Mouse (Mus musculus) neural tube, embryonic 14.5 days (tissue): Measurements from ENCODE around the gene Cdk5rap2. TPM values are rescaled to one million over a fixed set of nuclear protein-coding genes. Genes with fewer than 3 reads are reported as not detected.
A peak's percentile ranks its signal among the peaks of the same experiment; 100 is the strongest.

Experiments used
- ATAC-seq: fragments of 200-750 bp; cut with Nextera tagmentation; 2 replicates; pipeline ENCODE4 v1.8.0; 2017; ENCODE audit warnings: low read depth, mild to moderate bottlenecking, moderate TSS enrichment, moderate library complexity
- H3K27ac ChIP-seq: fragments of 300-500 bp; sonication (generic); 2 replicates; pipeline ENCODE4 v1.5.1; 2014; ENCODE audit warnings: low read depth, mild to moderate bottlenecking, control low read depth, low read length, moderate library complexity, mixed read lengths
- H3K27me3 ChIP-seq: fragments of 300-500 bp; sonication (generic); 2 replicates; pipeline ENCODE4 v1.6.1; 2014; ENCODE audit warnings: low read length; ENCODE audit not compliant: control insufficient read depth, insufficient read depth
- H3K36me3 ChIP-seq: fragments of 300-500 bp; sonication (generic); 2 replicates; pipeline ENCODE4 v1.6.1; 2014; ENCODE audit warnings: low read length, mixed read lengths; ENCODE audit not compliant: control insufficient read depth, insufficient read depth
- H3K4me1 ChIP-seq: fragments of 300-500 bp; sonication (generic); 2 replicates; pipeline ENCODE4 v1.6.1; 2014; ENCODE audit warnings: low read length; ENCODE audit not compliant: control insufficient read depth, insufficient read depth
- H3K4me2 ChIP-seq: fragments of 300-500 bp; sonication (generic); 2 replicates; pipeline ENCODE4 v1.6.1; 2014; ENCODE audit warnings: mild to moderate bottlenecking, low read depth, low read length, control low read depth
- H3K4me3 ChIP-seq: fragments of 300-500 bp; sonication (generic); 2 replicates; pipeline ENCODE4 v1.5.1; 2014; ENCODE audit warnings: low read depth, low read length, control low read depth, mixed read lengths
- H3K9ac ChIP-seq: fragments of 300-500 bp; sonication (generic); replicated peaks from 2 replicates; pipeline ENCODE4 v1.6.1; 2014; ENCODE audit warnings: low read depth, mild to moderate bottlenecking, control low read depth, low read length, mixed read lengths
- H3K9me3 ChIP-seq: fragments of 300-500 bp; sonication (generic); 2 replicates; pipeline ENCODE4 v1.6.1; 2016; ENCODE audit warnings: low read length; ENCODE audit not compliant: control insufficient read depth
- WGBS: fragments of 180-500 bp; shearing (Covaris S2); extraction: QIAGEN DNeasy Blood & Tissue Kit; methylation state at CpG from one replicate; pipeline ENCODE4 v1.1.7; 2014; 5-methylcytosine and 5-hydroxymethylcytosine counted together
- polyA plus RNA-seq: library from polyadenylated mRNA; unstranded; fragments of >200 nt; fragmentation: Nextera tagmentation; extraction: Ambion mirVana; gene quantifications from 2 replicates; pipeline ENCODE4 v1.2.1, GENCODE M21; 2014

Cdk5rap2 gene
- polyA plus RNA-seq, 1 experiment from 2014 or later, result 15.6 TPM

- WGBS, result 87% methylated on average over 9 of the region's 9 CpGs
These were observed 109.1 kb downstream of the Cdk5rap2 start for GRCm38 (mm10) chr4:70301187-70301586.

GRCm38 (mm10) chr4:70289361-70289760 is 120.9 kb downstream of the Cdk5rap2 start:
- no peaks in the 10 kb centered on the region for H3K9me3 ChIP-seq
- ATAC-seq, result no peak
- H3K36me3 ChIP-seq, result 0 out of 2 replicates have a peak, but pooled peaks cover 4% of the 10 kb centered on the region
- H3K27me3 ChIP-seq, result no peaks in the 10 kb centered on the region
- no peak overlapping the region for H3K9ac ChIP-seq
- WGBS, result 80% methylated on average over 6 of the region's 6 CpGs
- no peak overlapping the region for H3K4me2 ChIP-seq
- no peaks in the 10 kb centered on the region for H3K4me1 ChIP-seq
- H3K27ac ChIP-seq, result no peak overlapping the region
- H3K4me3 ChIP-seq, result no peak overlapping the region

More at GRCm38 (mm10) chr4:70301187-70301586, 109.1 kb downstream of the Cdk5rap2 start:
- Histone ChIP-seq H3K9me3 (no peaks in the 10 kb centered on the region), H3K4me2 (no peak overlapping the region), H3K27me3 (no peaks in the 10 kb centered on the region), H3K9ac (no peak overlapping the region), H3K27ac (no peak overlapping the region), H3K4me1 (no peaks in the 10 kb centered on the region), H3K4me3 (no peak overlapping the region), H3K36me3 (0 out of 2 replicates have a peak, but pooled peaks cover 5% of the 10 kb centered on the region)
- 0 out of 2 replicates have a peak, but pooled peaks have one; percentile 10 for ATAC-seq

GRCm38 (mm10) chr4:70283163-70283562 is 127.1 kb downstream of the Cdk5rap2 start:
- Histone ChIP-seq H3K9ac (no peak overlapping the region), H3K9me3 (no peaks in the 10 kb centered on the region), H3K4me1 (no peaks in the 10 kb centered on the region), H3K4me2 (no peak overlapping the region), H3K27ac (no peak overlapping the region), H3K27me3 (no peaks in the 10 kb centered on the region), H3K36me3 (0 out of 2 replicates have a peak, but pooled peaks cover 5% of the 10 kb centered on the region), H3K4me3 (no peak overlapping the region)
- no peak for ATAC-seq
- WGBS, result 89% methylated on average over 9 of the region's 9 CpGs

- ATAC-seq, result no peak
- no peak overlapping the region for H3K27ac ChIP-seq
- no peaks in the 10 kb centered on the region for H3K27me3 ChIP-seq
- no peak overlapping the region for H3K9ac ChIP-seq
- no peak overlapping the region for H3K4me3 ChIP-seq
- no peak overlapping the region for H3K4me2 ChIP-seq
- 0 out of 2 replicates have a peak, but pooled peaks cover 5% of the 10 kb centered on the region for H3K36me3 ChIP-seq
- H3K4me1 ChIP-seq, result no peaks in the 10 kb centered on the region
- 100% methylated on average over 4 of the region's 4 CpGs for WGBS
- no peaks in the 10 kb centered on the region for H3K9me3 ChIP-seq
These were observed 131.4 kb downstream of the Cdk5rap2 start for GRCm38 (mm10) chr4:70278882-70279281.

- Histone ChIP-seq H3K27me3 (no peaks in the 10 kb centered on the region), H3K9ac (no peak overlapping the region), H3K9me3 (no peaks in the 10 kb centered on the region), H3K4me1 (no peaks in the 10 kb centered on the region), H3K4me3 (no peak overlapping the region), H3K36me3 (0 out of 2 replicates have a peak, but pooled peaks cover 5% of the 10 kb centered on the region), H3K27ac (no peak overlapping the region), H3K4me2 (no peak overlapping the region)
- WGBS, result 95% methylated on average over 3 of the region's 3 CpGs
- ATAC-seq, result no peak
These were observed 132.2 kb downstream of the Cdk5rap2 start for GRCm38 (mm10) chr4:70278057-70278456.

GRCm38 (mm10) chr4:70272943-70273342 is 137.3 kb downstream of the Cdk5rap2 start:
- ATAC-seq, result no peak
- Histone ChIP-seq H3K9me3 (no peaks in the 10 kb centered on the region), H3K27me3 (no peaks in the 10 kb centered on the region), H3K36me3 (no peaks in the 10 kb centered on the region), H3K4me1 (no peaks in the 10 kb centered on the region), H3K9ac (no peak overlapping the region), H3K27ac (no peak overlapping the region), H3K4me2 (no peak overlapping the region), H3K4me3 (no peak overlapping the region)
- WGBS, result 97% methylated on average over 4 of the region's 4 CpGs

GRCm38 (mm10) chr4:70272527-70272926 is 137.7 kb downstream of the Cdk5rap2 start:
- Histone ChIP-seq H3K27me3 (no peaks in the 10 kb centered on the region), H3K9ac (no peak overlapping the region), H3K4me1 (no peaks in the 10 kb centered on the region), H3K9me3 (no peaks in the 10 kb centered on the region), H3K4me3 (no peak overlapping the region), H3K36me3 (peaks cover 2% of the 10 kb centered on the region; the same call in 1 of the 2 replicates), H3K4me2 (no peak overlapping the region), H3K27ac (no peak overlapping the region)
- ATAC-seq, result no peak
- 86% methylated on average over 4 of the region's 4 CpGs for WGBS

GRCm38 (mm10) chr4:70267213-70267906 is 142.9 kb downstream of the Cdk5rap2 start:
- H3K4me2 ChIP-seq, result no peak overlapping the region
- 92% methylated on average over 2 of the region's 2 CpGs for WGBS
- no peak overlapping the region for H3K4me3 ChIP-seq
- H3K27me3 ChIP-seq, result no peaks in the 10 kb centered on the region
- ATAC-seq, result no peak
- no peaks in the 10 kb centered on the region for H3K9me3 ChIP-seq
- peaks cover 9% of the 10 kb centered on the region for H3K36me3 ChIP-seq
- H3K9ac ChIP-seq, result no peak overlapping the region
- H3K4me1 ChIP-seq, result no peaks in the 10 kb centered on the region
- no peak overlapping the region for H3K27ac ChIP-seq

GRCm38 (mm10) chr4:70265248-70265647 is 145.0 kb downstream of the Cdk5rap2 start:
- H3K27ac ChIP-seq, result no peak overlapping the region
- H3K27me3 ChIP-seq, result no peaks in the 10 kb centered on the region
- no peak overlapping the region for H3K9ac ChIP-seq
- 66% methylated on average over 6 of the region's 6 CpGs for WGBS
- H3K4me3 ChIP-seq, result no peak overlapping the region
- H3K4me2 ChIP-seq, result no peak overlapping the region
- no peaks in the 10 kb centered on the region for H3K4me1 ChIP-seq
- 0 out of 2 replicates have a peak, but pooled peaks have one; percentile 36 for ATAC-seq
- no peaks in the 10 kb centered on the region for H3K9me3 ChIP-seq
- peaks cover 9% of the 10 kb centered on the region for H3K36me3 ChIP-seq
